Mouse (Mus musculus): ENCODE results near the gene Pogz. TPM values are rescaled to one million over a fixed set of nuclear protein-coding genes. Genes with fewer than 3 reads are reported as not detected.

The Pogz gene
- total and polyA plus RNA-seq, 3 experiments = 19.6 to 147 (median 113) TPM

DNA sequence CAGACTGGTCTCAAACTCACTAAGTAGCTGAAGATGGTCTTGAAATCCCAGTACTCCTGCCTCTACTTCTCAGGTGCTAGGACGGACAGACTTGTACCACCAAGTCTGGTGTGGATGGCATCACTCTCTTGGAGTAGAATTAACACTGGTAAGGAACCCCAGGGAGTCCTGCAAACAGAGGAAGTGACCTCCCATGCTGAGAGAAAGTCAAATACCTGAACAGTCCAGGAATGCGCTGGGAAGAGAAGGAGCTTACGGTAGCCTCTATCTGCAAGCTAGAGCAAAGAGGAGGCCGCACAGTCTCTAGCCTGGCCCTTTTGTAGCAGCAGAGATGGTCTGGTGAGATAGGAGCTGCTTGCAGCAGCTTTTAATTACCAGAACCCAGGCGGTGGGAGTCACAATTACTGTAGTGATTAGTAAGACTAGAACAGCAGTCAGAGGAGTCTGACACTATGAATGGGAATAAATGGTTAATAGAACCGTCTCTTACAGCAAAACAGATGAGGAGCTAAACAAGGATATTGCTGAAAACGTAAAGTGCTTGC, 41.7 kb upstream of the Pogz start:
- TF ChIP-seq GATA2 (IDR thresholded peaks at IDR 0.05; ENCODE audit: borderline replicate concordance, low read depth, low read length) (no peak), CTCF (IDR thresholded peaks at IDR 0.05; ENCODE audit: low read depth, low read length) (no peak), GATA1 (IDR thresholded peaks at IDR 0.05; ENCODE audit: borderline replicate concordance, low read length) (no peak), POLR2AphosphoS5 (IDR thresholded peaks at IDR 0.05; ENCODE audit: insufficient replicate concordance, low read depth, low read length) (no peak), TAL1 (conservative IDR thresholded peaks at IDR 0.05; ENCODE audit: low read depth, low read length) (no peak)
- Histone ChIP-seq H3K27me3 (ENCODE audit: insufficient read depth, low read length) (peaks cover 31% of the 10 kb centered on the region), H3K4me1 (ENCODE audit: insufficient read depth, low read depth, low read length) (no peaks in the 10 kb centered on the region), H3K36me3 (replicated peaks) (no peaks in the 10 kb centered on the region), H3K9me3 (replicated peaks) (no peaks in the 10 kb centered on the region), H3K4me3 (ENCODE audit: low read depth, low read length) (no peak overlapping the region)
- DNase-seq (ENCODE audit: low spot score) (no peak), ATAC-seq (ENCODE audit: extremely low read depth, insufficient number of reproducible peaks, low FRiP score, poor library complexity, severe bottlenecking) (no peak)

DNA sequence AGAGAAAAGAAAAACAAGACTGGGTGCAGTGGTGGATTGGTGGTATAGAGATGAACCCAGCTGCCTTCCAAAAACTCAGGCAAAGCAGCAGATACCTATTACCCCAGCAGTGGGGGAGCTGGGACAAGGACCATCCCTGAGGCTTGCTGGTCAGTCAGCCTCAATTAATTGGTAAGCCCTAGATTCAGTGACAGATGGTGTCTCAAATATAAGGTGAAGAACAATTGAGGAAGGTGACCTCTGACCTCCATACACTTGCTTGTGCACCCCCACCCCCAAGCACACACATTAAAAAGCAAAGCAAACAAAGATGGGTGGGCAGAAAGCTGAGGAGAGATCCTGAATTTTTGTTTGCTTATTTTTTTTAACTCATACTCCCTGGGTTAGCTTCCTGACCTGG, 41.2 kb upstream of the Pogz start:
- Histone ChIP-seq H3K9me3 (replicated peaks) (no peaks in the 10 kb centered on the region), H3K4me3 (ENCODE audit: low read depth, low read length) (no peak overlapping the region), H3K36me3 (replicated peaks) (no peaks in the 10 kb centered on the region), H3K27me3 (ENCODE audit: insufficient read depth, low read length) (peaks cover 31% of the 10 kb centered on the region), H3K4me1 (ENCODE audit: insufficient read depth, low read depth, low read length) (no peaks in the 10 kb centered on the region)
- TF ChIP-seq POLR2AphosphoS5 (IDR thresholded peaks at IDR 0.05; ENCODE audit: insufficient replicate concordance, low read depth, low read length) (no peak), GATA2 (IDR thresholded peaks at IDR 0.05; ENCODE audit: borderline replicate concordance, low read depth, low read length) (no peak), TAL1 (conservative IDR thresholded peaks at IDR 0.05; ENCODE audit: low read depth, low read length) (no peak), GATA1 (IDR thresholded peaks at IDR 0.05; ENCODE audit: borderline replicate concordance, low read length) (no peak), CTCF (IDR thresholded peaks at IDR 0.05; ENCODE audit: low read depth, low read length) (no peak)
- DNase-seq (ENCODE audit: low spot score) = no peak
- no peak for ATAC-seq (ENCODE audit: extremely low read depth, insufficient number of reproducible peaks, low FRiP score, poor library complexity, severe bottlenecking)

DNA sequence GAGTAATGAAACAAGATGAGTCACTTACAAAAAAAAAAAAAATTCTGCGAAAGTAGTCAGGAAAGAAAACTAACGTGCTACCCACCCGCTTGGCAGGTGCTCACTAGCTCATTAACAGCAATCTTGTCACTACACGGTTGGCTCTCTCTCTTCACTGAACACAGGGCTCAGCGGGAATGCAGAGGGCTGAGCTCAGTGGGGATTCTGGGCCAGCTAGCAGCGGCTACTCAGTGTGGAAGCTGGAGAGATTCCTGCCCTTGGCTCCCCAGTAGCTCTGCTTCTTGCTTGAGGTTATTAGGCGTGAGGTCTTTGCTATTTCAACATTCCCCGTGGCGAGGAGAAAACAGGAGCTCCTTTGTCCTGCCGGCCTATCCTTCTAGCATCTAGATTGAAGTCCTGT, 33.2 kb upstream of the Pogz start:
- Histone ChIP-seq H3K4me1 (ENCODE audit: insufficient read depth, low read depth, low read length) (no peaks in the 10 kb centered on the region), H3K4me3 (ENCODE audit: low read depth, low read length) (no peak overlapping the region), H3K36me3 (replicated peaks) (no peaks in the 10 kb centered on the region), H3K27me3 (ENCODE audit: insufficient read depth, low read length) (peaks cover 35% of the 10 kb centered on the region), H3K9me3 (replicated peaks) (no peaks in the 10 kb centered on the region)
- ATAC-seq (ENCODE audit: extremely low read depth, insufficient number of reproducible peaks, low FRiP score, poor library complexity, severe bottlenecking) = no peak
- TF ChIP-seq CTCF (IDR thresholded peaks at IDR 0.05; ENCODE audit: low read depth, low read length) (no peak), GATA1 (IDR thresholded peaks at IDR 0.05; ENCODE audit: borderline replicate concordance, low read length) (no peak), TAL1 (conservative IDR thresholded peaks at IDR 0.05; ENCODE audit: low read depth, low read length) (no peak)
- no peak for DNase-seq (ENCODE audit: low spot score)

DNA sequence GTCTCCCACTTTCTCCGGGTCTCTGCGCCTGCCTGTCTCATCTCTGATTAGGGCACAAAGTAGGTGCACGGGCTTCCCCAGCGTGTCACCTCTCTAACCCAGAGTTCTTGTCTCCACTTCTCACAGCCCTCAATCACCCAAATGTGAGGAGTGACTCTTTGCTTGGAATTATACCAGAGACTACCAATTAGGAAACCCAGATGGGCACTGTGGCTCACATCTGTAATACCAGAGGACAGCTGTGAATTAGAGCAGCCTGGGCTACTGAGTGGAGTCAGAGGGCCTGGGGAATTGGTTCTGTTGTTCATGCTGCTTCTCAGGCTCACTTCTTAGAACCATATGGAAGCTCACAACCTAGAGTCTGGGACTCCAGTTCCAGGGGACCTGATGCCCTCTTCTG, 32.4 kb upstream of the Pogz start:
- Histone ChIP-seq H3K9me3 (replicated peaks) (no peaks in the 10 kb centered on the region), H3K36me3 (replicated peaks) (no peaks in the 10 kb centered on the region), H3K27me3 (ENCODE audit: insufficient read depth, low read length) (peaks cover 32% of the 10 kb centered on the region), H3K4me3 (ENCODE audit: low read depth, low read length) (no peak overlapping the region), H3K4me1 (ENCODE audit: insufficient read depth, low read depth, low read length) (no peaks in the 10 kb centered on the region)
- ATAC-seq (ENCODE audit: extremely low read depth, insufficient number of reproducible peaks, low FRiP score, poor library complexity, severe bottlenecking) (no peak), DNase-seq (ENCODE audit: low spot score) (no peak)
- TF ChIP-seq GATA2 (IDR thresholded peaks at IDR 0.05; ENCODE audit: borderline replicate concordance, low read depth, low read length) = no peak
- no peak for TF ChIP-seq TAL1 (conservative IDR thresholded peaks at IDR 0.05; ENCODE audit: low read depth, low read length)
- no peak for TF ChIP-seq POLR2AphosphoS5 (IDR thresholded peaks at IDR 0.05; ENCODE audit: insufficient replicate concordance, low read depth, low read length)
- TF ChIP-seq GATA1 (IDR thresholded peaks at IDR 0.05; ENCODE audit: borderline replicate concordance, low read length) = no peak

DNA sequence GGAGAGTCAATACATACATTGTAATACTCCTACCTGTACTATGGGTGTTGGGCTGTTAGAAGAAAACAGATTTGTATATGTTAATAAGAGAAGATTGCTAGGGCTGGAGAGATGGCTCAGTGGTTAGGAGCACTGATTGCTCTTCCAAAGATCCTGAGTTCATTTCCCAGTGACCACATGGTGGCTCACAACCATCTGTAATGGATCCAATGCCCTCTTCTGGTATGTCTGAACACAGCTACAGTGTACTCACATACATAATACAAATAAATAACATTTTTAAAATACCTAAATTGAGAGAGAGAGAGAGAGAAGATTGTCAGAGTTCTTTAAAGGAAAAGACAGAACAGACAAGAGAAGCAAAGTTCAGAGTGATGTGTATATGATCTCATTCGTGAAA, 29.1 kb upstream of the Pogz start:
- no peak for DNase-seq (ENCODE audit: low spot score)
- Histone ChIP-seq H3K36me3 (replicated peaks) (no peaks in the 10 kb centered on the region), H3K4me3 (ENCODE audit: low read depth, low read length) (no peak overlapping the region), H3K4me1 (ENCODE audit: insufficient read depth, low read depth, low read length) (no peaks in the 10 kb centered on the region; the same call in 1 of the 2 replicates), H3K9me3 (replicated peaks) (no peaks in the 10 kb centered on the region), H3K27me3 (ENCODE audit: insufficient read depth, low read length) (peaks cover 21% of the 10 kb centered on the region)
- TF ChIP-seq POLR2AphosphoS5 (IDR thresholded peaks at IDR 0.05; ENCODE audit: insufficient replicate concordance, low read depth, low read length) = no peak
- TF ChIP-seq TAL1 (conservative IDR thresholded peaks at IDR 0.05; ENCODE audit: low read depth, low read length) = no peak
- no peak for TF ChIP-seq GATA2 (IDR thresholded peaks at IDR 0.05; ENCODE audit: borderline replicate concordance, low read depth, low read length)
- no peak for TF ChIP-seq GATA1 (IDR thresholded peaks at IDR 0.05; ENCODE audit: borderline replicate concordance, low read length)
- no peak for TF ChIP-seq CTCF (IDR thresholded peaks at IDR 0.05; ENCODE audit: low read depth, low read length)
- ATAC-seq (ENCODE audit: extremely low read depth, insufficient number of reproducible peaks, low FRiP score, poor library complexity, severe bottlenecking) = no peak

DNA sequence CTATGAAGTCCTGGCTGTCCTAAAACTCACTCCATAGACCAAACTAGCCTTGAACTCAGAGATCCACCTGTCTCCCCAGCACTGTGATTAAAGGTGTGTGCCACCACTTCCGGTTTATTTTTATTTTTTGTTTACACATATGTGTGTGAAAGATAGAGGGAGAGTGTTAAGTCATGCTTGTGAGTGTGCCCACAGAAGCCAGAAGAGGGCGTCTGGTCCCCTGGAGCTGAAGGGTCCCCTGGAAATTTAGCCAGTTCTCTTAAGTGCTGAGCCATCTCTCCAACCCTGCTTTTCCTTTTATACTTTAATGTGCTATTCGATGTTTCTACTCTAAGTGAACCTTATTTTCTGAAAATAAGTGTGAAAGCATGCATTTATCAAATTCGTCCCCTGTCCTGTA, 25.7 kb upstream of the Pogz start:
- Histone ChIP-seq H3K4me3 (ENCODE audit: low read depth, low read length) (no peak overlapping the region), H3K9me3 (replicated peaks) (no peaks in the 10 kb centered on the region), H3K27me3 (ENCODE audit: insufficient read depth, low read length) (peaks cover 16% of the 10 kb centered on the region; the same call in 1 of the 2 replicates), H3K36me3 (replicated peaks) (no peaks in the 10 kb centered on the region), H3K4me1 (ENCODE audit: insufficient read depth, low read depth, low read length) (no peaks in the 10 kb centered on the region; the same call in 1 of the 2 replicates)
- no peak for TF ChIP-seq CTCF (IDR thresholded peaks at IDR 0.05; ENCODE audit: low read depth, low read length)
- no peak for TF ChIP-seq GATA2 (IDR thresholded peaks at IDR 0.05; ENCODE audit: borderline replicate concordance, low read depth, low read length)
- TF ChIP-seq POLR2AphosphoS5 (IDR thresholded peaks at IDR 0.05; ENCODE audit: insufficient replicate concordance, low read depth, low read length) = no peak
- TF ChIP-seq TAL1 (conservative IDR thresholded peaks at IDR 0.05; ENCODE audit: low read depth, low read length) = no peak
- TF ChIP-seq GATA1 (IDR thresholded peaks at IDR 0.05; ENCODE audit: borderline replicate concordance, low read length) = no peak
- ATAC-seq (ENCODE audit: extremely low read depth, insufficient number of reproducible peaks, low FRiP score, poor library complexity, severe bottlenecking) (no peak), DNase-seq (ENCODE audit: low spot score) (no peak)
